Mouse (Mus musculus) CD8-positive naive resting alpha-beta T cell, adult 2 months (primary cell): Measurements from ENCODE around the gene Abtb2.
A peak's percentile ranks its signal among the peaks of the same experiment; 100 is the strongest.
"Not testable (repeated sequence)": the region's sequence is repeated elsewhere in the genome, so short reads cannot be mapped to it uniquely, and the experiment has no call there.

Experiments
- DNase-seq, 2 experiments: peaks; one replicate each; pipeline ENCODE4 v3.0.0; 2022; ENCODE audit warnings: low read depth in 2 of 2, low spot score in 2 of 2

The Abtb2 gene

DNA sequence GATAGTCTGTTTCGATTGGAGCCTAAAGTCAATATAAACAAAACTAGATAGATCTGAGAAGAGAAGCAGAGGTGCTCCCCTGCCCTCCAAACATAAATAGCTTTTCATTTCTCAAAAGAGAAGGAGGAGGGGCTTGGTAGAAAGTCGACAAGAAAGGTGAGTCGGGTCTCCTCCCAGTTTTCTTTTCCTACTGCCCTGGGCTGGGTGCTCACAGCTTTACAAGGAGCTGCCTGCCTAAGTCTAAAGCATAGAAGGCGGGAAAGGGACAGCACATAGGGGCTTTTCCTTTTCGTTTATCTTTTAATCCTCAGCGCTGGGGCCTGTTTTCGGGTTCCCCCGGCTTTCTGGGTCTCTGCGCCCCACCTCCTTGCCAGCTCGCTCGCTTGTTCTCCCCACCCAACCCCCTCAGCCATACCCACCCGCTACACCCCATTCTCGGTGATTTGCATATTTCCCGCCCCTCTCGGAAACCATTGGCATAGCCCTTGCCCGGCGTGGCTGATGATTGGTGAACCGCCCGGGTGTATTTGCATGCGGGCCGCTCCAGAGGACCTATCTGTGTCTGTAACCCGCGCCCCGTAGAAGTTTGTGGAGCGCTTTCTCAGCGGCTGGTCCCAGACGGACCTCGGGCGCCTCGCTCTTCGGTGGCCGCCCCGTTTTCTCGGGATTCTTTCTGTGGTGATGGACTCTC, at the start of gene Abtb2:
TSS of gene Abtb2 (plus strand) at position 579 of the 691 bp plus-strand sequence.
- DNase-seq = peak; percentile 90

DNA sequence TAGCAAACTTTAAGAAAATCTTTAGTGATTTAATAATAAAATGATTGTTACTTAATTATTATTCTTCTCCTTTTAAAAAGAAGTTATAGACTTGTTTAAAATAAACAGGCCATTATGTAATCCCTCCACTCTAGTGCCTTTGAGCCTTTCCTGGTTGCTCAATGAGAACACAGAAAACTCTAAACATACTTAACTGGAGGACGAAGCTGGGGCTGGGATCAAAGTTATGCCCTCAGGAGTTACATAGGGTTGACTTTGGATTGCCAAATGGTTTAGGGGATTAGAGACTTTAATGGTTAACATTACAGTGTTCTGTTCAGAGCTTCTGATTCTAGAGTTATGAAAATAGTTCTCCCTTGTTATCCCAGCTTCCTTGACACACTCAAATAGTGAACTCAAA, 49.6 kb upstream of the Abtb2 start:
- no peak for DNase-seq

DNA sequence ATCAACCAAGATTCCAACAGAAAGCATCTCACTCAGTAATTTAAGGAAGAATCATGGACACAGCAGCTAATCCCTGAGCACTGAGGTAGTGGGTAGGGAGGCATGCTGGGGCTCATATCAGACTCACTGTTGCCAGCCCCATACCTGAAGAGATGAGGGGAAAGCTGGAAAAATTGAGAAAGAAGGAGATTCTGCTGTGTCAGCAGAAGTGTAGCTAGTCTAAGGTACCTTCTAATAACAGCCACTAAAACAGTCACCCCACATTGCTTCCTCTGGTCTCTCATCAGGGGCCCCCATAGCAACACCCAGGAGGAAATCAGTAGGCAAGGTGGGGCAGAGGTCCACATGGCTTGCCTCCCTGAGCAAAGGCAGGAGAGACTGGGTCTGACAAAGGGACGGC, 40.5 kb upstream of the Abtb2 start:
- no peak for DNase-seq

DNA sequence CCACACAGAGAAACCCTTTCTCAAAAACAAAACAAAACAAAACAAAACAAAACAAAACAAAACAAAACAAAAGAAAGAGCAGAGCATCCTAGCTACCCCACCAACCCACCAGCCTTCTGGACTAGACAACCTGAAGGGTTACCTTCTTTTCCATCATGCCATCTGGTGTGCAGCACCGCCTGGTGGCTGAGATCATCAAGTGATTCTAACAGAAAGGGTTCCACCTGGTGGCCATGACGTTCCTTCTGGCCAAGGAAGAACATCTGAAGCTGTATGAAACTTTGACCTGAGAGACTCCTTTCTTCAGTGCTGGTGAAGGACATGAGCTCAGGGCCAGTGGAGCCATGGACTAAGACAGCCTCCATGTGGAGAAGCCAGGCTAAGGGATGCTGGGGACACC, 19.0 kb upstream of the Abtb2 start:
- DNase-seq = peak; percentile 64 to 76

DNA sequence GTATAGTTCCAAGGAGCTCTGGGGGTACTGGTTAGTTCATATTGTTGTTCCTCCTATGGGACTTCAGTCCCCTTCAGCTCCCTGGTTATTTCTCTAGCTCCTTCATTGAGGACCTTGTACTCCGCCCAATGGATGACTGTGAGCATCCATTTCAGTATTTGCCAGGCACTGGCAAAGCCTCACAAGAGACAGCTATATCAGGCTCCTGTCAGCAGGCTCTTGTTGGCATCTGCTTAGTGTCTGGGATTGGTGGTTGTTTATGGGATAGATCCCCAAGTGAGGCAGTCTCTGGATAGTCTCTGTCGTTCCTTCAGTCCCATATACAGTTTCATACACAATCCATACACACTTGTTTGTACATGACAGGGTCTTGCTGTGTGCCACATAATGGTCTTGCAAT, 15.8 kb upstream of the Abtb2 start:
- not testable (repeated sequence) for DNase-seq

DNA sequence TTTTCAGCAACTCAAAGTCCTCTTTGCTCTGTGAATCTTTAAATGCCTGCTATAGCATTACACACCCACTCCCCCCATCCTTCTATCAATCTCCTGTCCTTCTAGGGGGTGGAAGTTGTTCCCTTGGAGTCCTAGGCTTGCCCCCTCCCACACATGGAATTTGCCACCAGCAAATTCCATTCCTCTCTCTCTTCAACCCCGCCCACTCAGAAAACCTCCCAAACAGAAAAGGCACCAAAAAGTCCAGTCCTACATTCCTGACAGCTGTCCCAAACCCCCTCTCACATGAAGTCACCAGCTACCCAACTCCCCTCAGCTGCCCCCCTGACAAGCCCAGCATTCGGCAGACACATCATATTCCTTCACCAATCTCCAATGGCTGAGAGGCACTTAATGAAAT, 12.1 kb upstream of the Abtb2 start:
- no peak for DNase-seq

DNA sequence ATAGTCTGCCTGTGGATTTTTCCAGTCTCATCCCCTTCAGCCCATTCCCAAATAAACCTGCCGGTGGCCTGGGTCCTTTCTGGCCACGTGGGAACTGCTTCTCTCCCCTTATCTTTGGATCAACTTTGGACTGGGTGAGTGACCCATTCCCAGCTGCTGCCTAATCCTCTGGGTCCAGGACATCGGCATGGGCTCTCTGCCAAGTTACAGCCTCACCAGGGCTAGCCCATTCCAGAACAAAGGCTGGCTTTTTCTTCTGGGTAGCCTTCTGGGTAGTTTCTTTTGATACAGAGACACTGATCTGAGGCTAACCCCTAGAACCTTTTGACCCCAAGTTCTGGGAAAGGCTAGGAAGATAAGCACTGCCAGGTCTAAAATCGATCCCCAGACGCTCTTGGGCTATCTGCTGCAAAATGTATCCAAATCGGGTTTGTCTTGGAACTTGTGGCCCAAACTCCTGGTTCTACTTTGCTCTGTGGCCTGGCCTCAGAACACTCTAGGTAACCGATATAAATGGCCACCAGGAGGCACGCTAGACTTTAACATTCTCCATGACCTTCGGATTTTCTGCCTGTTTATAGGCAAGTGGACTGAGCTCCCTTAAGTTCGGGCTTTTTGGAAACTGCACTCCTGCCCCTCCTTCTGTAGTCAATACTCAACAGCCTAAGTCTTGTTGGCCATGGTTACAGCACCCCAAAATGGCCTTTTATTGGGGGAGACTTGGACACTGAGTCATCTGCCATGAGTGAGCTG, 9.8 kb upstream of the Abtb2 start:
- peak; percentile 25 to 45 for DNase-seq

DNA sequence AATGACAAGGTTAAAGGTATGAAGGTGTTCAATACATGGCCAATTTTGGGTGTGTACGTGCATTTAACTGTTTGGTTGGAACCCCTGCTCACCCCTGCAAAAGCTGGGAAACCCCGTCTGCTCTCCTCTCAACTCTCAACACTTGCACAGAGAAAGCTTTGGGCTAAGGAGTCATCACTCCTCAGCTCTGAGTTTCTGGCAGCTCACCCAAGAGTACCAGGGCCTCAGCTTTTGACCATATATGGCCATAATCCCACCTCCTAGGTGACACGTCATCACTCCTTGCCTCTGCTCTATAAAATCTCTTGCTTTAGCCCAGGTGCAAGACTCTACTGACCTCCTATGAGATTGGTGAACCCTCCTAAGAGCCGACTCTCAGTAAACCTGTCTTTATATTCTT, 5.2 kb upstream of the Abtb2 start:
- no peak for DNase-seq

DNA sequence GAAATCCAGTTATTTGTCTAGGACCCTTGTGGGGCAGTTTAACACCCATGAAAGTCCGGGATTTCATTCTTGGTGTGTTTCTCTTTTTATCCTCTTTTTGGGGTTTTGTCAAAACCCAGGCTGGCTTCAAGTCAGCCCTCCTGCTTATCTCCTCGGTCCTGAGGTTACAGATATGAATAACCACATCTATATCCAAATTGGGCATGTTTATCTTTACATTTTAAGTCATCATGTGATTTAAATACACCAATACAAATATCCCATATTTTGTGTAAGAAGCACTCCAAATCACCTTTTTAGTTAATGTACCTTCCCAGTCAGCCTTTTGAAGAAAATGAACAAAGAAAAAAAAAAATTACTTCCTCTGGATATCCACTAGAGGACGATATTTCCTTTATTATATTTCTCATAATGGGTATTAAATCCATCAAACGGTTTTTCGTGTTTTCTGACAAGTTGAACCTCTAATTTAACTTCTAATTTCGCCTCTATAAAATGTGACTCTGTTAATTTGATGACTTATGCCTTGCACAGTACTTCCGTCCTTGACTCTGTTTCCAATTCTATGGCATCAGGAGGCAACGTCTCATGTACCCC, 1.6 kb upstream of the Abtb2 start:
- DNase-seq = no peak

DNA sequence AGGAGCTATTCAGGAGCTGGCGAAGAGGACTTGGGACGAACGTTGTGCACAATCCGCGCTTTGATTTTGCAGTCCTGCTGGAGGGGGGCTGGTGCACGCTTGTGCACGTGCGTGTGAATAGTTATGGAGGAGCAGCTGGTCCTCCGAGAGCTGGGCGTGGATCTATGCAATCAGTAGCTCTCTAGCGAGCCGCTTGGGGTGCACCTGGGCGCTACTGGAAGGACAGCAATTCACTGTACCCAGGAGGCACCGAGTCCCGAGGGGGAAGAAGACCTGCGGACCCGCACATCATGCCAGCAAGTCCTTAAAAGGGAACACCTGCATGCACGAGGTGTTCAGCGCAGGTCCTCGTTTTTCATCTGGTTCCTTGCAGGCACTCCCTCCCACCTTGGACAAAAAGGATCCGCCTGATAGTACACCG, 929 bp upstream of the Abtb2 start:
- peak; percentile 43 to 54 for DNase-seq

DNA sequence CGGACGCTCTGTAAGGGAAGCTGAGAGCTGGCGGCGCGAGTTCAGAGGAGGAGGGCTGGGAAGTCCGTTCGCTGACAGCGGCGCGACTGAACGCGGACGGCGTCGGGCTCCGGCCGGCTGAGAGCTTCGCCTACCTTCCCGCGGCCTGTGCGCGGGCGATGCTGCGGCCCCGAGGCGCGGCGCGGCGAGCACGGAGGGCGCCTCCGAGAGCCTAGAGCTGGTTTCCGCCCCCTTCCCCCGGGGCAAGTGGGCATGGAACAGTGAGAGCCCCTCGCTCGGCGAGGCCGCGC, 258 bp downstream of the Abtb2 start:
- no peak for DNase-seq

DNA sequence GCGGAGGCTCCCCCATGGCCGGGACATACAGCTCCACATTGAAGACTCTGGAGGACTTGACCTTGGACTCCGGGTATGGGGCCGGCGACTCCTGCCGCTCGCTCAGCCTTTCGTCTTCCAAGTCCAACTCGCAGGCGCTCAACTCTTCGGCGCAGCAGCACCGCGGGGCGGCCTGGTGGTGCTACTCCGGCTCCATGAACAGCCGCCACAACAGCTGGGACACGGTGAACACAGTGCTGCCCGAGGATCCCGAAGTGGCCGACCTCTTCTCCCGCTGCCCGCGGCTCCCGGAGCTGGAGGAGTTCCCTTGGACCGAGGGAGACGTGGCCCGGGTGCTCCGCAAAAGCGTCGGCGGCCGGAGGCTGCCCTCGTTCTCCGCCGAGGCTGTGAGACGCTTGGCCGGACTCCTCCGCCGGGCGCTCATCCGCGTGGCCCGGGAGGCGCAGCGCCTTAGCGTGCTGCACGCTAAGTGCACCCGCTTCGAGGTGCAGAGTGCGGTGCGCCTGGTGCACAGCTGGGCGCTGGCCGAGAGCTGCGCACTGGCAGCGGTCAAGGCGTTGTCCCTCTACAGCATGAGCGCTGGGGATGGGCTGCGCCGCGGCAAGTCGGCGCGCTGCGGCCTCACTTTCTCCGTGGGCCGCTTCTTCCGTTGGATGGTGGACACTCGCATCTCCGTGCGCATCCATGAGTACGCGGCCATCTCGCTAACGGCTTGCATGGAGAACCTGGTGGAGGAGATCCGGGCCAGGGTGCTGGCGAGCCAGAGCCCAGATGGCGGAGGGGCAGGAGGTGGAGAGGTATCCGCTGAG, 807 bp downstream of the Abtb2 start:
- DNase-seq = peak; percentile 30 to 51

DNA sequence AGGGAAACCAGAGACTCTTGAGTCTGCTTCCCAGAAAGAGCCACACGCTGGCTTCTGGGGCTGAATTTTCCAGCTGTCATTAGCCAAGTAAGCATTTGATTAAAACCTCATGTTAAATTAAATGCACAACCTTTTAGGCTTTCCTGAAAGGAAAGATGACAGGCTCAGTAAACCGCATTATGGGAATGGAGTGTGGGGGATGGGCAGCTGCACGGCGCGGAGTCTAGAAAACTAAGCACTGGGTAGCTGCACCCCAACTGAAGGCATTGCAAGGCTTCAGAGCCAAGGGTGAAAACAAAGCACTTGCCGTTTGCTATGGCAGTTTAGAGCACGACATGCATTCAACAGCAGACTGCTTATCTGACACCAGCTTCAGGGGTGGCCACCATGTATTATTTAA, 2.1 kb downstream of the Abtb2 start:
- DNase-seq = no peak

DNA sequence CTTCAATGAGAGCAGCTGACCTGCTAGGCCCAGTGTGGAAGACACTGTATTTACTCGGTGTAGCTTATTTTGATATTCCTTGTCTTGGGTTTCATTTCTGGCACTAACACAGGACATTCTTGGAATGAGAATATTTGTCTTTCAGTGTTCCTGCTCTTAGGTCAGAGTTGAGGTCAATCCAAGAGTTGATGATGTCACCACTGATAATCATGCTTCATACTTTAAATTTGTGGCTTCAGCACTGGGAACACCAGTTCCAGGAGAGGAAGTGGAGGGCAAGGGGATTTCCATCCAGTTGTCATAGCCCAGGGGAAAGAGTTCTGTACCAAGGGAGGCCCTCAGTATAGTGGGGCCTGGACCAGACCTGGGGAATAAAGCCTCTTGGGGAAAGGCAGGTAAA, 3.6 kb downstream of the Abtb2 start:
- no peak for DNase-seq

DNA sequence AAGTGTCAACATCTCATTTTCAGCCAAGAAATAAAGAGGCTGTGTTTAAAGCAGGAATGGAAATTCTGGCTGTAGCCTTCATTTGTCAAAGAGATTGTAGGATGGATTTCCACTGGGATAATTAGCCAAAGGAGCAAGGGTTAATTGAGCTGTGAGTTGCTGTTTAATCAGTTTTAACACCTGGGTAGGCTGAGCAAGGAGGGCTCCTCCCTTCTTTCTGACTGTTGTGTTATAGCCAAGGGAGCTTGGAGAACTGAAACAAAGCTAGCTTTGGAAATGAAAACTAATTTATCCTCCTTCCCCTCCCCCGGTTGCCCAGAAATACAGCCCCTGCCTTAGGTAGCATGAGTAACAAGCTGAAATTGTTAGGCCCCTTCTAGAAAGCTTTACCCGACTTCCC, 6.2 kb downstream of the Abtb2 start:
- DNase-seq = no peak

DNA sequence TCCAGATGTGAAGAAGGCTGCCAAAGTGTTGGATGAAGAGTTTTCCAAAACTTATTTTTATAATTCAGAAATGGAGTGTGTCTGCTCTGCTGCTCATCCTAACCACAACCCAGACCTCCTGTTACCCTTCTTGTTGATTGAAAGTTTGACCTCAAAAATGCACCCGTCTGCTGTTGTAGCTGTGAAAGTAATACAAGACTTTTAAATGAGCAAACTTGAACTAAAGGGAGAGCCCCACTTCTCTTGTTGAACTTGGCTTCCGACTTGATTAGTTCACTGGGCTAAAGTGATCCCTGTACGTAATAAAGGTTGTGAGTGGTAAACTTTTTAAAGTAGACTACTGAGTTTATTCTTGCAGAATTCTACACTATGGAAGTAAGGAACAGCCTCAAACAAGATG, 10.3 kb downstream of the Abtb2 start:
- no peak for DNase-seq

DNA sequence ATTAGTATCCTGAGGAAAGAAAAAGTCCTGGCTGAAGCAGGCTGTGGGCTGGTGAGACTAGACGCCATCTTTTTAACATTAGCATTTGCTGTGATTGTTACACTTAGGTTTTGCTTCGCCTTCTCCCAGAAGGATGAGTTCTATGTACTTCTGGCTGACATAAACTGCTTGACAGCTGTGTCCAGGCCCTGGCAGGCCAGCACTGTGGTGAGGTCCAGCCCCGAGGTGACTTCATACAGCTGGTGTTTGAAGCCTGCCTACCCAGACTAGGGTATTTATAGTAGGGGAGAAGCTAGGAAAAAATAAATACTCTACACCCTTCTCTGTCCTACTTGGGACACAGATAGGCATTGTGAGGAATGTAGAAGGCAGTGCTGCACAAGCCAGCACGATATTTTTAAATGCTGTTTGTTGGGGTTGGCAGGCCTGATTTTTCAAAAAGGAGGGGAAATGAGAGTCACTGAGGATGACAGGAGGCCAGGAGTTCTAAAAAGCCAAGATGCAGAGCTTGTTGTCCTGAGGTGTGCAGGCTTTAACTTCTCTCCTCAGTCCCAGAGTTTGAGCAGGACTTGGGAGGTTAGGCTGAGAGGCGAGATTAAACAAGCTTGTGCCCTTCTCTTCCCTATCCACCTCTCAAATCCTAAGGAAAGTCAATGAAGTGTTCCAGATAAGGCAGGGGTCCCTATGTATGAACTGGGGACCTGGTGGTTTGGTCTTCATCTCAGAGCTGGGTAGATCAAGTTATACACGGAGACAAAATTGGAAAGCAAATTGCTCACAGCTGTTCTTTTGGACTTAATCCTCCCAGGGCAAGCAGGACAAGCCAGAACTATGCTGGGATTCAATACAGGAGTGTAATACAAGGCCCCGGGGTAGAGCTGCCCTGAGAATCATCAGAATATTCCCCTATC, 11.9 kb downstream of the Abtb2 start:
- no peak for DNase-seq

DNA sequence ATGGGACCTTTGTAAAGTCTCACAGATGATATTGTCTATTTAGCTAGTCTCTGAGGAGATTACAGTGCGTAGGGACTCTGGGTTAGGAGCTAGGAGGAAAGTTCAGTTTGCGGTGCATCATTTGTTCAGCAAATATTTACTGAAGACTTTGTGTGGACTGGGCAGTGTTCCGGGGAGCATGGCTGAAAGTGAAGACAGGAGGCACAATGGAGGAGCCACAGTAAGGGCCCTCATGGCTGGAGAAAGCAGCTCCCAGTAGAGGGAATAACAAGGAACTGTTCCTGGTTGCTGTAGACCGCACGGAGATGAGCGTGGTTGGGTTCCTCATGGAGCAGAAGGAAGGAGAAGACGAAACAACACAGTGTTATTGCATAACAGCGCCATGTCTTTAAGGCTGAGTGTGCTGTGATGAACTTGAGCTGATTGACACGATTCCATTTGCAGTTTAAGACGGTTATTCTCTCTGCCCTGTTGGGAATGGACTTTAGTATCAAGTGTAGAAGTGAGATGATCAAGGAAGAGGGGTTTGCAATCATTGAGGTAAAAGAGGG, 12.6 kb downstream of the Abtb2 start:
- no peak for DNase-seq

DNA sequence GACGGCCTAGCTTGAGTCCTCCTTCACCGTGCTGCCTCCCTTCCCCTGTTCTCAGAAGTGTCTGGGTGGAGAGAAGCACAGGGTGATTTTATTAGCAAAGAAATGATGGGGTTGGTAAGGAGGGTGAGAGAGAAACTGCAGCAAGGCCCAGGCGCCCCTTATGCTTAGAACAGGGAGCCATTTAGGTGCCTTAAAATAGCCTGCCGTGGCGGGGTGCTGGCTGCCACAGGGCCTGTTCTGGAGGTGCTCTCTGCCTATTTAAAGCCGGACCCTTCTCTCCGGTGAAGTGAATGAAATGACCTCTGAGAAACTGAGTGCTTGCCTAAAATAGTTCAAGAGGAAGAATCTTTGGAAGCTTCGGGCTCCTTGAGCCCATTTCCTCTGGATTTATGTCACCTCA, 14.6 kb downstream of the Abtb2 start:
- no peak for DNase-seq

DNA sequence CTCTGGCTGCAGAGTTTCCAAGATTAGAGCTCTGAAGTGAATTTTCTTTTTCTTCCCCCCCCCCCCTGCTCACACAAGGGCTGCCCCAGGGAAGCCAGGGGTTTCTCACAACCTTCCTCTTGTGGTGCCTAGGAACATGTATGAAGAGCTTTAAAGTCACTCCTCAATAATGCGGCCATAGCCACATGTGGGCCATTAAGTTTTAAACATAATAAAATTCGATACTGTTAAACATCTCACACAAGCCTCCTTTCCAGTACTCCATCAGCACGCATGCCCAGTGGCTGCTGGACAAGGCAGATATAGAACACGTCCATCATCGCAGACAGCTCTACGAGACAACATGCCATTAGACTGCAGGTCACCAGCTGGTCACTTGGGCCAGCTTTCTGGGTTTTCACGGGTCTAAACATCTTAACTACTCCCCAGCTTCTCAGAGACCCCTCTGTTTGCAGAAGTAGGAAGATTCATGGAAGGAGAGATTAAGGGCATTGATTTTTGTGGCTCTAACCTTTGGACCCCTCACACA, 15.3 kb downstream of the Abtb2 start:
- DNase-seq = no peak
